Mouse (Mus musculus) A20 (cell line): ENCODE measurements at regions not wholly inside any gene's neighbourhood (a gene's known extent, or its start where the extent isn't known, plus 50 kb on each side); places are given as distances from the start of the nearest gene placed in this dataset.
A peak's percentile ranks its signal among the peaks of the same experiment; 100 is the strongest.

Experiments
- DNase-seq: peaks from one replicate; pipeline ENCODE4 v3.0.0-alpha.2; 2011; ENCODE audit warnings: low read depth, low spot score

GRCm38 (mm10) chr8:25463532-25463931 lies 639.4 kb upstream of the Adam5 start:
- DNase-seq, result no peak

DNA sequence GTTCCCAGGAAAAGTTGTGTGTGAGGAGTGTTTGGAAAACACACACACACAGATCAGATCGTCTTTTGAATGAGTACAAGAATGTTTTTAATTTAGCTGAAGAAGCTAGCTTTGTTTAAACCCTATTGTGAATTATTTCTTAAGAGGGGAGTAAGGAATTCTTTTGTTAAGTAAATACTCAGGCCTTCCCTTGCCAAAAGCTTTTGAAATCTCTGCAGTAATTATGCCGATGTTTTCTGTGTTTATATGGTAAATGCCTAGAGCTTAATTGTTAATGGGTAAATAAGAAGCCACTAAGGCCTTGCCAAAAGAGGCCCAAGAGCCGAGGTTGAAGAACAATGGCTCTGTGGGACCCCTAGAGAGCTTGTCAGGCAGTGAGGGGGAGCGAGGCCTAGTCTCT lies 638.3 kb upstream of the Adam5 start:
- DNase-seq, result no peak

DNA sequence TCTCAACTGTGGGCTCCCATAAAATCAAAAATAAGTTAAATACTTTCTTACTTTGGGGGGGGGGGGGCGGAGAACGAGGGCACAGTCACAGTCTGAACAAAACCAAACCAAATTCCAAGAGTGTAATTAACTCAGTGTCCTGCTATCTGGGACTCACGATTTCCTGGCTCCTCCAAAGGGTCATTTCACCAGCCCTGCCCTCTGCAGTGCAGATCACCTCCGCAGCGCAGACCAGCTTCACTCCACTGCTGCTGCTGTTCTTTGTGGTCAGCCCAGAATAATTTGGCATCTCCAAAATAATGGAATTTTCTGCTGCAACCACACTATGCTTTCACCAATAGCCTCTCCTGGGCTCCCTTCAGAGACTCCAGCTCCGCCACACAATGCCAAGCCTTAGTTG lies 631.5 kb upstream of the Adam5 start:
- DNase-seq, result no peak

GRCm38 (mm10) chr8:25454972-25455371 lies 630.8 kb upstream of the Adam5 start:
- DNase-seq, result no peak

- DNase-seq, result no peak
These were observed 629.7 kb upstream of the Adam5 start for GRCm38 (mm10) chr8:25453826-25454225.

DNA sequence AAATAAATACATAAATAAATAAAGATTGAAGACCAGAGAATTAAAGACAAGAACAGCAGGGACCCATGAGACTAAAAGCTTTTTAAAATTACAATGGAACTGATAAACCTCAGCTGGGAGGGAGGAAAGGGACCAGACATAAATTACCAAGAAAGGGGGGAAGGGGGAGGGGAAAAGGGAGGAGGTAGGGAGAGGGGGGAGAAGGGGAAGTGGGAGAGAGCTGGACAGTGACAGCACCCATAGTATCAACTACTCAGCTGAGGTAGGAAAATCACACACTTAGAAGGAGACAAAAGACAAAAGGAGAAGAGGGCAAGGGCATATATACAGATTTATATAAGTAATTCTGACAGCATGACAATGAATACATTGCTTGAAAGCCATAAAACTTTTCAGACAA lies 626.4 kb upstream of the Adam5 start:
- DNase-seq, result no peak

DNA sequence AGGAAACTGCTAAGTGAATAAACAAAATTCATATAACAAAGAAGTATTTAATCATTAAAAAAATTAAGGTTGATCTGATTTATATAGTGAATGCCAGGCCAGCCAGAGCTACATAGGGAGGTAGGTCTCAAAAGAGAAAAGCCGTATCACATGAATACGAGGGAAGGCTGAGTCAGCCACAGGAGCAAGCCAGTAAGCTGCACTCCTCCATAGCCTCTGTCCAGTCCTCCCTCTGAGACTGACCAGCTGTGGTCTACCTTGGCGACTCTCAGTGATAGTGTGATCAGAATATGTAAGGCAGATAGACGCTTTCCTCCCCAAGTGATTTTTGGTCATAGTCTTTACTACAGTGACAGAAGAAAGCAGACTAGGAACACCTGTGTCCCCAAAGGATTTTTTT lies 625.4 kb upstream of the Adam5 start:
- DNase-seq, result no peak

DNA sequence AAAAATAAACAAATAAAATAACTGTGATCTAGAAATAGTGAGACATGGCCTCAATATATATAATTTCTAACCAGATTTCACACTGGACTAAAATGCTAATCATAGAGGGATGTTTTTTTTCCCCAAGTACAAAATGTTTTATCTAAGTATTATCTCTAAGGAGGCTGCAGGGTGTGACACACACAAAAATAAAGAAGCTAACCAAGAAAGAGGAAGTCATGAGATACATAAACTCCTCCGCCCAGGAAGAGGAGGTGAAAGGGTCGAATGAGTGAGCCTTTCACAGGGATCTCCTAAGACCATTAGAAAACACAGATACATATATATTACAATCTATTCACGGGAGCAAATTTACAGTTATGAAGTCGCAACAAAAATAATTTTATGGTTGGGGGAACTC lies 623.7 kb upstream of the Adam5 start:
- peak; percentile 58 for DNase-seq

DNA sequence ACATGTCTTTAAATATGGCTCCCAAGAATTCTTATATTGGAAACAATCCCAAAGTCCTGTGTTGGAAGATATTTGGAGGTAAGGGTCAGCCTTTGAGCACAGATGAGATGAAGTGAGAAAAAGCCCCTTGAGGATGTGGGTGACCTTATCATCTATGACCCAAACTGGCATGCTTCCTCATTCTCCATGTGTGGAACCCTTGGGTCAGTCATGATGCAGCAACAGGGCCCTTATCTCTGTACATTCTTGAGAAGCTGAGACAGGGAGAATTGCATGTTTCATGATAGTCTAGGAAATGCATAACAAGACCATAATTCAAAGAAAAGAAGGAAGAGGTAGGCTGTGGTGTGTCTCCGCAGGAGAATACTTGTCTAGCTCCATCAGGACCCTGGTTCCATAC lies 621.8 kb upstream of the Adam5 start:
- DNase-seq, result no peak

GRCm38 (mm10) chr8:25445054-25445453 lies 620.9 kb upstream of the Adam5 start:
- DNase-seq, result no peak

GRCm38 (mm10) chr8:25443552-25443951 lies 619.4 kb upstream of the Adam5 start:
- no peak for DNase-seq

GRCm38 (mm10) chr8:25441057-25441441 lies 616.9 kb upstream of the Adam5 start:
- no peak for DNase-seq

GRCm38 (mm10) chr8:25440391-25441056 lies 616.4 kb upstream of the Adam5 start:
- DNase-seq, result no peak

GRCm38 (mm10) chr8:25439971-25440370 lies 615.8 kb upstream of the Adam5 start:
- no peak for DNase-seq

DNA sequence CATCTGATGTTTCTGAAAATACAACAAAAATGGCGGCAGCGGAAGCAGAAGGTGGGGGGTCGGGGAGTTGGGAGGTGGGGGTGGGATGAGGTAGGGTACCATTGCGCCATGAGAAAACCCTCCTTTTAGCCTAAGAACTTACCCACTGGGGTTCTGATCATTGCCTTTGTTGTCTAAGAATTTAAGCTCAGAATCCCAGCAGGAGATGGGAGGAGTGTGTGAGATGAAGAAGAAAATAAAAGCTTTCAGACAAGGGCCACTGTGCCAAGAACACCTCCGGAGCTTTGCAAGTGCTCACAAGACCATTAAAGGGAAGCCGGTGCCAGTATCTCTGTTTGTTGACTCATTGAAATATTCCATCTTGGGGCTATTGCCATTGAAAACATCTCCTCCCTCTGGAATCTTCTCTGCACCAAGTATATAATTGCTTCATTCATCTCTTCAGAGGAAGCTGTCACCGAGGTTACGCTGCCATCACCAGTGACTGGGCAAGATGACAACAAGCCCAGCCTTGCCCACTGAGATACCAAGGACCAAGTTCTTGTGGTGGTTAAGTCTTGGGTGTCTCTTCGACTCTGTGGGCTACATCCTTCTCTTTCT lies 614.0 kb upstream of the Adam5 start:
- DNase-seq, result no peak

- peak; percentile 65 for DNase-seq
These were observed 613.0 kb upstream of the Adam5 start for GRCm38 (mm10) chr8:25437178-25437577.

GRCm38 (mm10) chr8:25430552-25430951 lies 606.4 kb upstream of the Adam5 start:
- DNase-seq, result no peak

DNA sequence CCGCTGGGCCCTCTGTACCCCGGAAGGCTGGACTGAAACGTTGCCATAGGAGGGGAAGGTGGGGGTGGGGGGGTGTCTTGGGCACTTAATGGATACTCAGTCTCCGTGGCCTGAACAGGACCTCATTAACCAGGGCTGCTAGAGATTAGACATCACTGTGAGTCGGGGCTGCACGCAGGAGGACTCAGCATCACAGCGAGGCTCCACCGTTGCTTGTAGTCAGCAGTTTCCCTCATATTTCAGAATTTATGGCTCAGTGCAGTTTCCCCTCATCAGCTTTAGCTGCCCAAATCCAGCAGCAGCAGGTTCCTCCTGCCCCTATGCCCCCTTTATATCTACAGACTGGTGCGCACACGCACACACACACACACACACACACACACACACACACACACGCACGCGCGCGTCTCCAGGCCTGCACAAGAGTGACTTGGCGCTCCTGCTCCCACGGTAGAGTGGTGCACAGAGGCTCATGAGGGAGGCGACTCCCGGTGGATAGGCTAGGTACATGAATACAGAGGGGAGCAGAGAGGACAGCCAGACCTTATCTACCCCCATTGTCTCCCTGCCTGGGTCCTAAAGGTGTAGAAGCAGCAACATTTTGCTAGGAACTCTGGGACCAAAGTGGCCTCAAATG lies 605.8 kb upstream of the Adam5 start:
- no peak for DNase-seq

- no peak for DNase-seq
These were observed 604.6 kb upstream of the Adam5 start for GRCm38 (mm10) chr8:25428761-25429160.

DNA sequence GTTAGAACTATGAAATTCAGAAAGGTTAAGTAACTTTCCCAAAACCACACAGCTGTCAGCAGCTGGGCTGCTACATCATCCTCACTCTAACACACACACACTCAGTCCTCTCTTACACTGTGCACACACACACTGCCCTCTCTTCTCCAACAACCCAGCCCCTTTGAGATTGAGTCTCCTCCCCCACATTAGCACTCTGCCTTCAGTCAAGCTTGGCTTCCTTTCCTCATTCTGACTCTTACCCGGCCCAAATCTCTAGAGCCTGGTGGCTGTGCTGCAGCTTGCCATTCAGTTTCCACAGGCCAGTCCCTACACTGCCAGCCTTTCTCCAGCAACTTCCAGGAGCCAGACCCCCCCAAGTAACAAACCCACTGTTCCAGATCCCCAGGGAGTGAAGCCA lies 602.0 kb upstream of the Adam5 start:
- DNase-seq, result no peak

DNA sequence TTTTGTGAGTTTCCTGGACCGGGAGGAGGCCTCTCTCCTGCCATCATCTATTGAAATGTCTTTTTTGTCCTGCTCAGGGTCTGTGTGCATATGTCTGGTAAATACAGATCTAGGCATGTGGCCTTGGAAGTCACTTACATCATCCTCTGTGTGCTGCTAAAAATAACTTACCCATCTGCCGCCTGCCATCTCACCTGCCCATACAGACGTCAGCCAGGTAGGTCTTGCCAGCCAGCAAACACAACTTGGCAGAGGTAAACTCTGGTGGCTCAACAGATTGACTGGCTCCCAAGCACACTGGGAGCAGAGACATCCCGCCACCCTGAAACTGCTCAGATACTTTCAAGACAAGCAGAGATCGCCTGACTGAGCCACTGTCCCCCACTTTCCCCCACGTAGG lies 597.3 kb upstream of the Adam5 start:
- no peak for DNase-seq

DNA sequence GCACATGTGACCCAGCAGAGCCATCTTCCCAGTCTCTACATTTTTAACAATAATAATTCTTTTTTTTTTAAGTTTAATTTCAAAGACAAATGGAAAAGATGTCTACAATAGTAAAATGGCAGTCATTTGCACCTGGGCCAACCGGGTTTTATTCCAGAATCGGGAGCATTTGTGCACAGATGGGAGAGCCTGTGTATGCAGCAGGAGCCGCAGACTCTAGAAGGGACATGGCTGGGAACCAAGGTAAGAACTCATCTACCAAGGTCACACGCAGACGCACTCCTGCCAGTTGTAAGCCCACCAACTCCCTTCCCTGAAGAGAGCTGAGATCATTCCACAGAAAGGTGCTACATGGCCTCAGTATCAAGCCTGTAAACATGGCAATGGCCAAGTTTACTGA lies 586.4 kb upstream of the Adam5 start:
- DNase-seq, result no peak

GRCm38 (mm10) chr8:25407862-25408261 lies 583.7 kb upstream of the Adam5 start:
- no peak for DNase-seq
